Mouse (Mus musculus) midbrain, embryonic 11.5 days (tissue): Measurements from ENCODE around the gene C8g. TPM values are rescaled to one million over a fixed set of nuclear protein-coding genes. Genes with fewer than 3 reads are reported as not detected.
A peak's percentile ranks its signal among the peaks of the same experiment; 100 is the strongest.

Experiments
- ATAC-seq: fragments of 200-750 bp; cut with Nextera tagmentation; 2 replicates; pipeline ENCODE4 v1.8.0; 2017; ENCODE audit warnings: moderate TSS enrichment, moderate library complexity; ENCODE audit not compliant: low FRiP score
- DNase-seq: peaks from one replicate; pipeline ENCODE4 v3.0.0; 2015; ENCODE audit warnings: low spot score; ENCODE audit errors: missing footprints
- H3K27ac ChIP-seq: fragments of 300-500 bp; sonication (generic); 2 replicates; pipeline ENCODE4 v1.5.1; 2014; ENCODE audit warnings: low read depth, low read length
- H3K27me3 ChIP-seq: fragments of 300-500 bp; sonication (generic); 2 replicates; pipeline ENCODE4 v1.6.1; 2014; ENCODE audit warnings: mild to moderate bottlenecking, low read length, moderate library complexity, mixed read lengths; ENCODE audit not compliant: control insufficient read depth, insufficient read depth
- H3K36me3 ChIP-seq: fragments of 300-500 bp; sonication (generic); 2 replicates; pipeline ENCODE4 v1.6.1; 2014; ENCODE audit warnings: mild to moderate bottlenecking, low read length, moderate library complexity, mixed read lengths; ENCODE audit not compliant: control insufficient read depth, insufficient read depth
- H3K4me1 ChIP-seq: fragments of 300-500 bp; sonication (generic); 2 replicates; pipeline ENCODE4 v1.6.1; 2014; ENCODE audit warnings: low read length; ENCODE audit not compliant: control insufficient read depth, insufficient read depth
- H3K4me2 ChIP-seq: fragments of 300-500 bp; sonication (generic); 2 replicates; pipeline ENCODE4 v1.6.1; 2014; ENCODE audit warnings: mild to moderate bottlenecking, moderate library complexity
- H3K4me3 ChIP-seq: fragments of 300-500 bp; sonication (generic); 2 replicates; pipeline ENCODE4 v1.5.1; 2014; ENCODE audit warnings: low read depth, low read length
- H3K9ac ChIP-seq: fragments of 300-500 bp; sonication (generic); 2 replicates; pipeline ENCODE4 v1.6.1; 2014; ENCODE audit warnings: low read length
- H3K9me3 ChIP-seq: fragments of 300-500 bp; sonication (generic); 2 replicates; pipeline ENCODE4 v1.6.1; 2016; ENCODE audit warnings: low read length; ENCODE audit not compliant: control insufficient read depth
- WGBS: fragments of 180-500 bp; shearing (Covaris S2); extraction: QIAGEN DNeasy Blood & Tissue Kit; methylation state at CpG from one replicate; pipeline ENCODE4 v1.1.7; 2014; 5-methylcytosine and 5-hydroxymethylcytosine counted together
- polyA plus RNA-seq: library from polyadenylated mRNA; unstranded; fragments of >200 nt; fragmentation: Nextera tagmentation; extraction: Ambion mirVana; gene quantifications from 2 replicates; pipeline ENCODE4 v1.2.1, GENCODE M21; 2014

The C8g gene
- polyA plus RNA-seq, 1 experiment from 2014 or later = 3.6 TPM

GRCm38 (mm10) chr2:25504538-25504937 lies 3.0 kb upstream of the C8g start:
- Histone ChIP-seq H3K27ac (no peak overlapping the region), H3K9ac (no peak overlapping the region), H3K36me3 (no peaks in the 10 kb centered on the region), H3K27me3 (no peaks in the 10 kb centered on the region), H3K9me3 (no peaks in the 10 kb centered on the region), H3K4me3 (no peak overlapping the region), H3K4me2 (no peak overlapping the region), H3K4me1 (peaks cover 8% of the 10 kb centered on the region)
- ATAC-seq (no peak), DNase-seq (no peak)
- 95% methylated on average over 19 of the region's 19 CpGs for WGBS

GRCm38 (mm10) chr2:25502726-25503125 lies 1.2 kb upstream of the C8g start:
- Histone ChIP-seq H3K36me3 (no peaks in the 10 kb centered on the region), H3K4me3 (no peak overlapping the region), H3K4me2 (no peak overlapping the region), H3K9ac (no peak overlapping the region), H3K4me1 (peaks cover 8% of the 10 kb centered on the region), H3K27me3 (no peaks in the 10 kb centered on the region), H3K9me3 (no peaks in the 10 kb centered on the region), H3K27ac (no peak overlapping the region)
- no peak for DNase-seq
- no peak for ATAC-seq
- 89% methylated on average over 3 of the region's 3 CpGs for WGBS

- Histone ChIP-seq H3K4me3 (peak within 1 kb of the TSS; percentile 79), H3K4me1 (peaks cover 8% of the 10 kb centered on the region), H3K36me3 (no peaks in the 10 kb centered on the region), H3K27ac (no peak within 1 kb of the TSS; the same call in 1 of the 2 replicates), H3K9me3 (no peaks in the 10 kb centered on the region), H3K27me3 (no peaks in the 10 kb centered on the region), H3K9ac (peak within 1 kb of the TSS; percentile 90), H3K4me2 (peak within 1 kb of the TSS; percentile 90)
- under 1% methylated on average over 38 of the region's 44 CpGs for WGBS
- ATAC-seq (peak; percentile 88), DNase-seq (peak; percentile 99)
Measured at GRCm38 (mm10) chr2:25500576-25501405, 728 bp downstream of the C8g start, which contains the start of gene Fbxw5. Fbxw5 (plus strand) TSS chr2:25500750.

- DNase-seq (no peak), ATAC-seq (peak; percentile 49)
- peak overlapping the region; percentile 58 for H3K9ac ChIP-seq
- no peaks in the 10 kb centered on the region for H3K9me3 ChIP-seq
- 66% methylated on average over 6 of the region's 6 CpGs for WGBS
- H3K4me3 ChIP-seq = peak overlapping the region; percentile 79
- H3K27ac ChIP-seq = no peak overlapping the region
- H3K27me3 ChIP-seq = no peaks in the 10 kb centered on the region
- peaks cover 8% of the 10 kb centered on the region for H3K4me1 ChIP-seq
- H3K4me2 ChIP-seq = peak overlapping the region; percentile 49
- no peaks in the 10 kb centered on the region for H3K36me3 ChIP-seq
Measured at GRCm38 (mm10) chr2:25500071-25500575, 1.4 kb downstream of the C8g start.

- peaks cover 8% of the 10 kb centered on the region for H3K4me1 ChIP-seq
- H3K36me3 ChIP-seq = no peaks in the 10 kb centered on the region
- no peak overlapping the region for H3K4me2 ChIP-seq
- H3K27me3 ChIP-seq = no peaks in the 10 kb centered on the region
- WGBS = 73% methylated on average over 15 of the region's 15 CpGs
- no peaks in the 10 kb centered on the region for H3K9me3 ChIP-seq
- no peak overlapping the region for H3K4me3 ChIP-seq
- ATAC-seq (no peak), DNase-seq (no peak)
- H3K27ac ChIP-seq = no peak overlapping the region
- no peak overlapping the region for H3K9ac ChIP-seq
Measured at GRCm38 (mm10) chr2:25498622-25499478, 2.7 kb downstream of the C8g start.

GRCm38 (mm10) chr2:25497846-25498575 lies 3.5 kb downstream of the C8g start:
- no peak overlapping the region for H3K27ac ChIP-seq
- H3K9ac ChIP-seq = no peak overlapping the region
- no peak overlapping the region for H3K4me2 ChIP-seq
- H3K36me3 ChIP-seq = no peaks in the 10 kb centered on the region
- peaks cover 8% of the 10 kb centered on the region for H3K4me1 ChIP-seq
- no peak for ATAC-seq
- no peaks in the 10 kb centered on the region for H3K27me3 ChIP-seq
- no peaks in the 10 kb centered on the region for H3K9me3 ChIP-seq
- DNase-seq = no peak
- no peak overlapping the region for H3K4me3 ChIP-seq
- 69% methylated on average over 6 of the region's 6 CpGs for WGBS

- no peak overlapping the region for H3K4me3 ChIP-seq
- ATAC-seq = no peak
Measured at GRCm38 (mm10) chr2:25496462-25496861, 5.1 kb downstream of the C8g start.

GRCm38 (mm10) chr2:25493476-25493961 lies 8.0 kb downstream of the C8g start, which contains the start of gene Lcn12:
Lcn12 (minus strand) TSS chr2:25493911.
- WGBS = 90% methylated on average over 5 of the region's 5 CpGs
- ATAC-seq = no peak
- DNase-seq = no peak

More at GRCm38 (mm10) chr2:25496462-25496861, 5.1 kb downstream of the C8g start:
- 44% methylated on average over 4 of the region's 4 CpGs for WGBS
- H3K36me3 ChIP-seq = no peaks in the 10 kb centered on the region
- H3K27me3 ChIP-seq = no peaks in the 10 kb centered on the region
- DNase-seq = no peak
- H3K27ac ChIP-seq = no peak overlapping the region
- peaks cover 3% of the 10 kb centered on the region for H3K4me1 ChIP-seq
- no peaks in the 10 kb centered on the region for H3K9me3 ChIP-seq
- no peak overlapping the region for H3K9ac ChIP-seq
- no peak overlapping the region for H3K4me2 ChIP-seq

More at GRCm38 (mm10) chr2:25493476-25493961, 8.0 kb downstream of the C8g start, which contains the start of gene Lcn12:
- no peak within 1 kb of the TSS for H3K4me2 ChIP-seq
- H3K27me3 ChIP-seq = no peaks in the 10 kb centered on the region
- H3K9me3 ChIP-seq = no peaks in the 10 kb centered on the region
- no peak within 1 kb of the TSS for H3K4me3 ChIP-seq
- no peaks in the 10 kb centered on the region for H3K36me3 ChIP-seq
- H3K4me1 ChIP-seq = no peaks in the 10 kb centered on the region
- H3K9ac ChIP-seq = no peak within 1 kb of the TSS
- no peak within 1 kb of the TSS for H3K27ac ChIP-seq
